Mouse (Mus musculus) limb, embryonic 14.5 days (tissue): Measurements from ENCODE around the gene Malrd1. TPM values are rescaled to one million over a fixed set of nuclear protein-coding genes. Genes with fewer than 3 reads are reported as not detected.
"Not testable (repeated sequence)": the region's sequence is repeated elsewhere in the genome, so short reads cannot be mapped to it uniquely, and the experiment has no call there.

Source experiments
- ATAC-seq: fragments of 200-750 bp; cut with Nextera tagmentation; 2 replicates; pipeline ENCODE4 v1.8.0; 2017; ENCODE audit warnings: low read depth, moderate number of reproducible peaks, moderate TSS enrichment; ENCODE audit not compliant: low FRiP score
- DNase-seq: peaks from one replicate; pipeline ENCODE4 v3.0.0-alpha.2; 2015; ENCODE audit warnings: low spot score
- H3K27ac ChIP-seq: fragments of 300-500 bp; sonication (generic); replicated peaks from 2 replicates; pipeline ENCODE4 v1.5.1; 2014; ENCODE audit warnings: low read depth, mild to moderate bottlenecking, low read length, moderate library complexity, mixed read lengths
- H3K27me3 ChIP-seq: fragments of 300-500 bp; sonication (generic); 2 replicates; pipeline ENCODE4 v1.6.1; 2014; ENCODE audit warnings: low read length, mixed read lengths; ENCODE audit not compliant: control insufficient read depth, insufficient read depth
- H3K36me3 ChIP-seq: fragments of 300-500 bp; sonication (generic); 2 replicates; pipeline ENCODE4 v1.6.1; 2014; ENCODE audit warnings: mild to moderate bottlenecking, low read length, moderate library complexity, mixed read lengths; ENCODE audit not compliant: control insufficient read depth, insufficient read depth
- H3K4me1 ChIP-seq: fragments of 300-500 bp; sonication (generic); 2 replicates; pipeline ENCODE4 v1.6.1; 2014; ENCODE audit warnings: antibody characterized with exemption, low read length, mixed read lengths; ENCODE audit not compliant: control insufficient read depth, insufficient read depth
- H3K4me2 ChIP-seq: fragments of 300-500 bp; sonication (generic); replicated peaks from 2 replicates; pipeline ENCODE4 v1.6.1; 2014; ENCODE audit warnings: low read depth, mild to moderate bottlenecking, low read length, moderate library complexity; ENCODE audit not compliant: severe bottlenecking
- H3K4me3 ChIP-seq: fragments of 300-500 bp; sonication (generic); replicated peaks from 2 replicates; pipeline ENCODE4 v1.5.1; 2014; ENCODE audit warnings: low read length
- H3K9ac ChIP-seq: fragments of 300-500 bp; sonication (generic); 2 replicates; pipeline ENCODE4 v1.6.1; 2014; ENCODE audit warnings: mild to moderate bottlenecking, low read depth, low read length, moderate library complexity; ENCODE audit not compliant: severe bottlenecking
- H3K9me3 ChIP-seq: fragments of 300-500 bp; sonication (generic); 2 replicates; pipeline ENCODE4 v1.6.1; 2016; ENCODE audit warnings: low read length; ENCODE audit not compliant: control insufficient read depth
- POLR2A ChIP-seq: fragments of 200-500 bp; IDR thresholded peaks from 2 replicates; pipeline ENCODE4 v1.8.0; 2012; ENCODE audit warnings: inconsistent platforms, mild to moderate bottlenecking, moderate library complexity, borderline replicate concordance; ENCODE audit not compliant: insufficient read depth, insufficient read length; ENCODE audit errors: extremely low read depth
- WGBS: fragments of 180-500 bp; shearing (Covaris S2); extraction: QIAGEN DNeasy Blood & Tissue Kit; methylation state at CpG from one replicate; pipeline ENCODE4 v1.1.7; 2014; 5-methylcytosine and 5-hydroxymethylcytosine counted together
- polyA plus RNA-seq, 2 experiments: library from polyadenylated mRNA; depleted of rRNA in 1 of 2; stranded (reverse) in 1 of 2; unstranded in 1 of 2; fragments of >200 nt; fragmentation: Nextera tagmentation in 1 of 2; extraction: Ambion mirVana in 1 of 2; gene quantifications; 2 replicates each; pipeline versions ENCODE4 v1.2.1 to v1.2.3; 2012 to 2014

The Malrd1 gene
- polyA plus RNA-seq, 2 experiments, result 0.04 TPM; not detected in 1

- ATAC-seq (no peak), DNase-seq (no peak)
- TF ChIP-seq POLR2A, result no peak
- no peak overlapping the region for H3K4me3 ChIP-seq
- 83% methylated on average over 1 of the region's 1 CpGs for WGBS
- H3K4me2 ChIP-seq, result no peak overlapping the region
- no peaks in the 10 kb centered on the region for H3K36me3 ChIP-seq
- H3K27me3 ChIP-seq, result no peaks in the 10 kb centered on the region
- H3K27ac ChIP-seq, result no peak overlapping the region
- no peaks in the 10 kb centered on the region for H3K4me1 ChIP-seq
- H3K9ac ChIP-seq, result no peak overlapping the region
- no peaks in the 10 kb centered on the region for H3K9me3 ChIP-seq
Observed at GRCm38 (mm10) chr2:15931479-15931878, 405.2 kb downstream of the Malrd1 start.

- no peak overlapping the region for H3K4me2 ChIP-seq
- H3K9ac ChIP-seq, result no peak overlapping the region
- no peak for DNase-seq
- no peaks in the 10 kb centered on the region for H3K4me1 ChIP-seq
- H3K27me3 ChIP-seq, result no peaks in the 10 kb centered on the region
- no peak overlapping the region for H3K27ac ChIP-seq
- ATAC-seq, result no peak
- H3K9me3 ChIP-seq, result no peaks in the 10 kb centered on the region
- TF ChIP-seq POLR2A, result no peak
- no peaks in the 10 kb centered on the region for H3K36me3 ChIP-seq
- no peak overlapping the region for H3K4me3 ChIP-seq
Observed at GRCm38 (mm10) chr2:15931924-15932323, 405.6 kb downstream of the Malrd1 start.

GRCm38 (mm10) chr2:15932340-15932739 lies 406.1 kb downstream of the Malrd1 start:
- TF ChIP-seq POLR2A, result no peak
- Histone ChIP-seq H3K9me3 (no peaks in the 10 kb centered on the region), H3K27ac (no peak overlapping the region), H3K4me3 (no peak overlapping the region), H3K4me1 (no peaks in the 10 kb centered on the region), H3K4me2 (no peak overlapping the region), H3K36me3 (no peaks in the 10 kb centered on the region), H3K27me3 (no peaks in the 10 kb centered on the region), H3K9ac (no peak overlapping the region)
- DNase-seq (peak; percentile 4), ATAC-seq (no peak)
- WGBS, result 76% methylated on average over 1 of the region's 1 CpGs

GRCm38 (mm10) chr2:16002925-16003324 lies 476.6 kb downstream of the Malrd1 start:
- no peak overlapping the region for H3K9ac ChIP-seq
- WGBS, result 64% methylated on average over 2 of the region's 2 CpGs
- H3K9me3 ChIP-seq, result no peaks in the 10 kb centered on the region
- TF ChIP-seq POLR2A, result no peak
- no peak overlapping the region for H3K4me3 ChIP-seq
- DNase-seq (no peak), ATAC-seq (no peak)
- H3K36me3 ChIP-seq, result no peaks in the 10 kb centered on the region
- H3K4me2 ChIP-seq, result no peak overlapping the region
- H3K27ac ChIP-seq, result no peak overlapping the region
- no peaks in the 10 kb centered on the region for H3K27me3 ChIP-seq
- H3K4me1 ChIP-seq, result no peaks in the 10 kb centered on the region

- not testable (repeated sequence) for H3K27ac ChIP-seq, ATAC-seq, H3K4me3 ChIP-seq, DNase-seq, H3K36me3 ChIP-seq, H3K9me3 ChIP-seq, H3K4me1 ChIP-seq, H3K9ac ChIP-seq, H3K4me2 ChIP-seq, H3K27me3 ChIP-seq
- 92% methylated on average over 2 of the region's 2 CpGs for WGBS
Observed at GRCm38 (mm10) chr2:16017046-16017445, 490.8 kb downstream of the Malrd1 start.

GRCm38 (mm10) chr2:16017719-16018118 lies 491.4 kb downstream of the Malrd1 start:
- ATAC-seq, H3K4me1 ChIP-seq, H3K27ac ChIP-seq, H3K9ac ChIP-seq, H3K4me2 ChIP-seq, H3K27me3 ChIP-seq, H3K4me3 ChIP-seq, H3K9me3 ChIP-seq, DNase-seq, H3K36me3 ChIP-seq: not testable (repeated sequence)
